Mouse (Mus musculus) CD4-positive, CD25-positive, alpha-beta regulatory T cell, adult 9 weeks (primary cell): ENCODE measurements around the gene Tmf1. TPM values are rescaled to one million over a fixed set of nuclear protein-coding genes. Genes with fewer than 3 reads are reported as not detected.

ENCODE experiments used
- polyA plus RNA-seq: library from polyadenylated mRNA; unstranded; fragments of 100-300 nt; shearing (Covaris generic); gene quantifications from one replicate; pipeline ENCODE4 v1.2.1, GENCODE M21; 2017

Gene Tmf1
- 8.1 TPM for polyA plus RNA-seq

GRCm38 (mm10) chr6:97178491-97179366 is at the start of gene Tmf1:
Gene Tmf1 (minus strand): TSS chr6:97179122.

GRCm38 (mm10) chr6:97210191-97210961 is 31.5 kb upstream of the Tmf1 start, which contains the start of gene Arl6ip5:
Gene Arl6ip5 (plus strand): TSS chr6:97210689.

GRCm38 (mm10) chr6:97205439-97205885 is 26.5 kb upstream of the Tmf1 start, which contains the start of gene Uba3:
Gene Uba3 (minus strand): TSS chr6:97205647.

GRCm38 (mm10) chr6:97148383-97149251 is 30.3 kb downstream of the Tmf1 start, which contains the start of gene Eogt:
Gene Eogt (minus strand): TSS chr6:97149182.

Other genes starting within 250 kb of the Tmf1 start
- not detected for gene Fam19a4, start 118.7 kb downstream of the Tmf1 start, polyA plus RNA-seq
- gene Eogt, start 29.9 kb downstream of the Tmf1 start, polyA plus RNA-seq: 23.3 TPM
- gene Uba3, start 26.5 kb upstream of the Tmf1 start, polyA plus RNA-seq: 43.2 TPM
- 250 TPM for gene Arl6ip5, start 31.6 kb upstream of the Tmf1 start, polyA plus RNA-seq
- not detected for gene Lmod3, start 73.6 kb upstream of the Tmf1 start, polyA plus RNA-seq